Mouse (Mus musculus): ENCODE data around the gene Rps6kl1.
"Not testable (repeated sequence)": the region's sequence is repeated elsewhere in the genome, so short reads cannot be mapped to it uniquely, and the experiment has no call there.

Rps6kl1 gene

GRCm38 (mm10) chr12:85175926-85176845 lies 25.1 kb upstream of the Rps6kl1 start:
- DNase-seq (ENCODE audit: low spot score in 2 of 2): no peak

DNA sequence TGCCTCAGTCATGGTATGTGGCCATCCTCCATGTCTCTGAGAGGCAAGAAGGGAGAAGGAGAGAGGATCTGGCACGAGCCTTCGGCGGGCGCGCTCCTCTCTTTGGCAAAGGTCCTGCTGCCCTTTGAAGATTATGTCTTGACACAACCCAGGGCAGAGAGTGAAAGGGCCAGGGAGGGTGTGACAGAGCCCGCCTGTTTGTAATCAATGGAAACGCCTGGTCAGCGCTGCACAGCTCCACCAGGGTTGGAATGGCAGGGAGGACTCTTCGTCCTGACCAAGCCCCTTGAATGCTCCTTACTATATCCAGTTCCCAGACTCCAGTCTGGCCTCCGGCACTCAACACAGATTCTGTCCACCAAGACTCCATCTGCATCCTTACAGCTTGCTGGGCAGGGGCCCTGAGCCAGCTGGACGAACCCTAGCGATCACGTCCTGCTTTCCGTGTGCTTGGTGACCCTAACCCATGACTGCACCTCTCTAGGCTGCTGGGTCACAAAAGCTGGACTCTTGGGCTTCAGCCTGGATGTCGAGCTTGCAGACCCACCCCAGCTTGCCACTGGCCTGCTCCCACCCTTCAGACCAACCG lies 24.1 kb upstream of the Rps6kl1 start:
- DNase-seq (ENCODE audit: low spot score in 2 of 2): no peak

DNA sequence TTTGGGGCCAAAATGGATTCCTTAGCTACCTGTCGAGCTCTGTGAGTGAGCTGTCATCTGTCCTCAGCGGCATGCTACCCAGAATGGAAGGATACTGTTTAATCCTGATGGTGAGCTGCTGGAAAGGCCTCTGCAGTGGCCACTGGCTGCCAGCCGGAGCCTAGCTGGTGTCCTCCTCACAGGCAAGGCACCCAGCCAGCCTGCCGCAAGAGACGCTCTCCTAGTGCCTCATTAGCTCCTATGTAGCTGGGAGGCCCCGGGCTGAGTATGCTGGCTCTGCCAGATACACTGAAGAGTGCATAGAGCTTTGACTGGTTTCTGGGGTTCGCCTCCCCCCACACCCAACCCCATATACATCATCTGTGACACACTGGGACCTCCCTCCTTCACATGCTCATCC lies 23.0 kb upstream of the Rps6kl1 start:
- DNase-seq (ENCODE audit: low spot score in 2 of 2): no peak

DNA sequence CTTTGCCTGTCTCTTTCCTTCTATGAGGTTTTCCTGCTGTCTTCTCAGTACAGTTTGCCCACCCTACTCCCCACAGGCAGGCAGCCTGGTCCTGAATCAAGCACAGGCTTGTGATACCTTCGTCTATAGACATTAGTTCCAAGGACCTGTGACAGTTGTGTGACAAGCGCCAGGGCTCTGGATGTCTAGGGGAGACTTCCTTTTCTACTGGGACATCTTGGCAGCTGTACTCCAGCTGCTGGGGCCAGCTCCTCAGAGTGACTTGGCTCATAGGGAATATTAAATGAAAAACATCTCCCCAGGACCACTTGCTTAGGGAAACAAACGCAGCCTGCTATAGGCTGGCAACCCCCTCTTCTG lies 19.9 kb upstream of the Rps6kl1 start:
- DNase-seq (ENCODE audit: low spot score in 2 of 2): no peak

DNA sequence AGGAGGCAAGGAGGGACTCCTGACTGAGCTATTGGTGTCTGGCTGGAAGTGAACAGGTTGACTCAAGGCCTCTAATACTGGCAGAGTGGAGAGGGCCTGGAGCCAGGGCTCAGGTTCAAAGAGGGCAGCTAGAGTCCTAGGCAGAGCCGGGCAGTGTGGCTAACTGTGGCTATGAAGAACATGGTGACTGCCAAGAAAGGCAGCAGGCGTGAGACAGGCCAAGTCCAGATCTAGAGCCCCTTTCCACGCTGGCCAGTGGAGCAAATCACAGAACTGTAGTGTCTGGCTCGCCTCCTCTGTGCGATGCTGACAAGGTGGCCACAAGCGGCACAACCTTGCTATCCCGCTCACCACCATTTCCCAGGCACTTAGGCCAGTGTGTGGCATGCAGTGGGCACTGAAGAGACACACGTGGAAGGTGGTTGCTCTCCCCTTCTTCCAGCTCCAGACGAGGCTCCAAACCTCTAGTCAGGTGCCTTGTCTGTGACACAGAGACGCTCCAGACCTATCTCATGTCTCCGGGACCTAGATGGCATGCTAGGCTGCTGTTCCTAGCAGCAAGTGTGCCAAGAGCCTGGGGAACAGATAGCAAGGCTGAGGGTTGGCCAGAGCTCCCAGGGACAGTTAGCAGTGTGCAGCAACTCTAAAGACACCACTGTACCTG lies 19.4 kb upstream of the Rps6kl1 start:
- DNase-seq (ENCODE audit: low spot score in 2 of 2): no peak

- DNase-seq (ENCODE audit: low spot score in 2 of 2): no peak
Measured at GRCm38 (mm10) chr12:85169877-85170276, 18.8 kb upstream of the Rps6kl1 start.

- peak; percentile 70 to 76 for DNase-seq (ENCODE audit: low spot score in 2 of 2)
Measured at GRCm38 (mm10) chr12:85169117-85169858, 18.2 kb upstream of the Rps6kl1 start.

- no peak for DNase-seq (ENCODE audit: low spot score in 2 of 2)
Measured at GRCm38 (mm10) chr12:85166631-85167030, 15.6 kb upstream of the Rps6kl1 start.

DNA sequence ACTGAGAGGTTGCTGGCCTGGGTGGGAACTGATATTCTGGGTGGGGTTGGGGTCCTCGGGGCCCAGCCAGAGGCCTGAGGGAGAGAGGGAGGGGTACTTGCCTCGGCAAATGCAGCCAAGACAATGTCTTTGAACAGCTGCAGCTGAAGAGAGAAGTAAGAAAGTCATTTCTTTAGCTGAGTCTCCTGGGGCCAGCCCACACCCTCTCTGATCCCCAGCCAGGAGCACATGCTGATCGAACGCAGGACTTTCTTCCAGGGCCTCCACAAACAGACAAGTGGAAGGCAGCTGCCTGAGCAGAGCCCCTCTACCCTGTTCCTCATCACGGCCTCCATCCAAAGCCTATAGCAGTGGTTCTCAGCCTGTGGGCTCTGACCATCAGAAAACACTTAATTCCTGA lies 13.9 kb upstream of the Rps6kl1 start:
- DNase-seq (ENCODE audit: low spot score in 2 of 2): no peak

DNA sequence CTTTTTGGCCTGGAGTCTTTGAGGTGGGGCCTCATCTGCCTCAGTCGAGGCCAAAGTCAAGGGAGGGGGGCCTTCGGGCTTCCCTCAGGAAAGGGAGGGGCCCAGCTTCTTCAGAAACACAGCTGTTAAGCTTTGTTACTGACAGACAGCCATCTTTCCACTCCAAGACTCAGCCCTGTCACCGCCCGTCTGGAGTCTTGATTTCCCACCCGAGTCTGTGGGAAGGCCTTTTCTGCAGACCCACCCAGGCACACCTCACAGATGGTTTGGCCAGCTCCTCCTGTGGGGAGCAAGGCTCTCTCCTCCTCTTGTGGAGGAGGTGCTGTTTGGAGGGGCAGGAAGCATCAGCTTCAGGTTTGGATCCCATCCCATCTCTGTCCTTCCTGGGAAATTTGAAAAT lies 8.5 kb upstream of the Rps6kl1 start:
- DNase-seq (ENCODE audit: low spot score in 2 of 2): no peak

DNA sequence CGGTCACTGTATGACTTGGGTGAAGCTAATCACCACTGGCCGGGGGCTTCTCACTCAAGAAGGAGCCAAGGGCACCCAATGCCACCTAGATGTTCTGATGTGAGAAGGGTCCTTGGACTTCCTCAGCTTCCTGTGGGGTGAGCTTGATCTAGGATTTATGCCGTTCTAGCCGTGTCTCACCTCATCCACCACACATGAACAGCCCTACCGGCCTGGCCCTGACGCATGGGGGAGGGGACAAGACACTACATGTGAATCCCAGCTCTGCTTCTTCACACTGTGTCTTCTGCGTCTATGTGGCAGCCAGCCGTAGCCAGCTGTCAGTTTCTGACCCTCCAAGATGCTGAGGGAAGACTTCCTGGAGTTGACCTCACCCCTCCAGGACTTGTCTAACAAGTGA lies 7.7 kb upstream of the Rps6kl1 start:
- no peak for DNase-seq (ENCODE audit: low spot score in 2 of 2)

- no peak for DNase-seq (ENCODE audit: low spot score in 2 of 2)
Measured at GRCm38 (mm10) chr12:85157797-85158460, 6.9 kb upstream of the Rps6kl1 start.

DNA sequence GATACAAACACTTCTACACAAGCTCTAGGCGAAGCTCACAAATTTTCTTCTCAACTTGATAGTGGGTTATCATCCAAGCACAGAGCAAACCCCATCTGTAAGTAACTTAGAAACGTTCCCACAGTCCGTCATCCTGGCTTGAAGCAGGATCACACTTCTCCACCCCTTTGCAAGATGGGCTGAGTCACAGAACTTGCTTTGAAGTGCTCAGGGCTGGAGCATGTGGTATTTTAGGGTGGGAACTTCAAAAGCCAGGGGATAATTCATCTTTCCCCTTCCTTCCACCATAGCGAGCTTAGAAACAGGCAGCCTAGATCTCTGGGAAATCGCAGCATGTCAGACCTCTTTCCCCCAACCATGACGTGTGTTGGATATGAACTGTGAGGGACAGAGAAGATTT lies 5.3 kb upstream of the Rps6kl1 start:
- no peak for DNase-seq (ENCODE audit: low spot score in 2 of 2)

- DNase-seq (ENCODE audit: low spot score in 2 of 2): no peak
Measured at GRCm38 (mm10) chr12:85153011-85153410, 1.9 kb upstream of the Rps6kl1 start.

DNA sequence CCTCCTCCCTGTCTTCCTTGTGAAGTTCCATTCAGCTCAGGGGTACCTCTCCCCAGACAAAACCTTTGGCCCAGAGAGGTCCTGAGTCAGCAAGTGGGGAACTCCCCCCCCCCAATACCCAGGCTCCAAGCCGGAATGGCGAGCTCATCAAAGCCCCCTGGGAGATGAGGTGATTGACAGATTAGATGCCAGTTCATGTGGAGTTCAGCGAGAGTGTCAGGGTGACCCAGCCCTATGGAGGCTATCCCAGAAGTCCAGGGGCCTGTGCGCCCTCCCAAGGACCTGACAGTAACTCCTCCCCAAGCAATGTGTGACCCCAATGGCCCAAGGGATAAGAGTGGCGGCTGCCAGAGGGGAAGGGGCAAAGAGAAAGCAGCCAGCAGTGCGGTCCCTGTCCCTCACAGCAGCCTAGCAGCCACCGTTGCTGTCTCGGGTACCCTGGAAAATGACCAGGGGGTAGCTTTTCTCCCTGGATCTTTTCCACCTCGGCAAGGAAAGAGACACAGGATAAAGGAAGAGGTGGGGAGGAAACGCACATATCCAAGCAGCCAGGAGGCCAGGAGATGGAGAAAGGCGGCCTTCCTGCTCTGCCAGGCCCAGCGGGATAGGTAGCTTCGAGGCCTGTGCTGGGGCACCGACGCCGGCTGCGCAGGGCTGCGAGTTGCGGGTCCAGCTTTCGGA lies 603 bp downstream of the Rps6kl1 start:
- no peak for DNase-seq (ENCODE audit: low spot score in 2 of 2)

DNA sequence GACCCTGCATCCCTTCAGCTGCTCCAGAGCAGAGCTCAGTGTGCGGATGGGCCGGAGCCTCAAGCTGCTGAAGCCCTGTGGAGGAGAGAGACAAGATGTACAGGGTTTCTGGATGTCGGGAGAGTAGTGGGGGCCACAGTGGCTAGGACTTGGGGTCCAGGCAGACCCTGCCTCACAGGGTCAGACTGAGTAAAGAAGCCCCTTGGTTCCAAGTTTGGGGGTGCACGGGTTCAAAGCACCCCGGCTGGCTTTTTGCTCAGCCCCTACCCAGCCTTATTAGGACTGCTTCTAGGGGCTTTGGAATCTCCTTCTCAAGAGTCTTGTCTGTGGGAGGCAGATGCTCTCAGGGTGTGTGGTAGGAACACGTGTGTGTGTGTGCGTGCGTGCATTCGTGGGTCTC lies 4.2 kb downstream of the Rps6kl1 start:
- no peak for DNase-seq (ENCODE audit: low spot score in 2 of 2)

DNA sequence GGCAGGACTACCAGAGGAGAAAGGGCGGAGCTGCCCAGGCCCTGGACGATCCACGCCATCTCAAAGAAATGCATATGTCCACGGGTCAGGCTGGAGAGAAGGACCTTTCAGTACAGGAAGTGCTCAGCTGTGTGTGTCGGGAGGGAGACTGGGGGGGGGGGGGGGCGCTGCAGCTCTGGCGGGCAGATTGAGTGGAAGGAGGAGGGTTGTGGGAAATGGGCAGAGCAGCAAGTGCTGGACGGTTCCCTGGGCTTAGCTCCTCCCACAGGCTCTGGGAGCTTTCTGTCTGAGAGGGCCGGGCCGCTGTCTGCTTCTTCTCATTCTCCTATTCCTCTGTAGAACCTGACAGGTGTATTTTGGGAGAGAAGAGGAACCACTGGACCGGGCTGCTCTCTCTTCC lies 4.7 kb downstream of the Rps6kl1 start:
- no peak for DNase-seq (ENCODE audit: low spot score in 2 of 2)

- DNase-seq (ENCODE audit: low spot score in 2 of 2): no peak
Measured at GRCm38 (mm10) chr12:85145630-85146029, 5.4 kb downstream of the Rps6kl1 start.

DNA sequence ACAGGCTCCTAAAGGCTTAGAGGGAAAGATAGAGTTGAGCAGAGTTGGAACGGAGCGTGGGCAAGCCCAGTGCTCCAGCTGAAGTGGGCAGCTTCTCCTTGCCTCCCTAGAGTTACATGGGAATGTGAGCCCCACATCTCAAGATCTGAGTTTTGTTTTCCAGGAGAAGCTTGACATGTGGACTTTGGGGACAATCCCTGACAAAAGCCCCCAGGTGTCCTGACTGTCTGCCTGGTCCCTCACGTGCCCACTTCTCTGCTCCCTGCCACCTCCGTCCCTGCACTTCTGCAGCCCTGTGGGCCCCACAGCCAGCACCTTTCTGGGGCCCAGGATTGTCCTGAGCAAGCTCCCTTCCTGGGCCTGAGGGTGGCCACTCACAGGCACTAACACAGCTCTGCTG lies 6.2 kb downstream of the Rps6kl1 start:
- no peak for DNase-seq (ENCODE audit: low spot score in 2 of 2)

- not testable (repeated sequence) for DNase-seq (ENCODE audit: low spot score in 2 of 2)
Measured at GRCm38 (mm10) chr12:85144276-85144675, 6.8 kb downstream of the Rps6kl1 start.

DNA sequence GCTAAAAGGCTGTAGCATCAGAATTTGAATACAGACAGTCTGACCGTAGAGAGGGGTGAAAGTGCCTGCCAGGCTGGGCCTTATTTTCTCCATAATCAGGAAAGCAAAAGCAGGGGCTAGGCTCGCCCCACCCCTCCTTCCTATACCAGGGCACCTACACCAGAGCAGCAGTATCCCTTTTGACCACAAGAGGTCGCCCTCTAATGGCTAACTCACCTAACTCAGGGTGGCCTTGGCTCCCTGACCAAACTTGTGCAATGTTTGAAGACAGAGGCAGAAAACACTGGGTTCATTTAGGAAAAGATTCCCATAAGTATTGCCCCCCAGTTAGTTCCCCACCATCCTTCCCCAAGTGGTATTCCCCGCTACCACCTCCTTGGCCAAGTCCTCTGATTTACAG lies 8.3 kb downstream of the Rps6kl1 start:
- peak; percentile 66 to 76 for DNase-seq (ENCODE audit: low spot score in 2 of 2)

All from frontal cortex, postnatal 25 days (tissue).